Mouse (Mus musculus) urinary bladder, postnatal 36 days (tissue): ENCODE data around the gene Lmbrd2.
"Not testable (repeated sequence)": the region's sequence is repeated elsewhere in the genome, so short reads cannot be mapped to it uniquely, and the experiment has no call there.

Experiments
- DNase-seq, 2 experiments: peaks; one replicate each; pipeline ENCODE4 v3.0.0; 2022; ENCODE audit warnings: low spot score in 2 of 2, mixed read lengths in 1 of 2

Gene Lmbrd2

GRCm38 (mm10) chr15:9134891-9135507, 5.4 kb upstream of the Lmbrd2 start:
- DNase-seq, result no peak

DNA sequence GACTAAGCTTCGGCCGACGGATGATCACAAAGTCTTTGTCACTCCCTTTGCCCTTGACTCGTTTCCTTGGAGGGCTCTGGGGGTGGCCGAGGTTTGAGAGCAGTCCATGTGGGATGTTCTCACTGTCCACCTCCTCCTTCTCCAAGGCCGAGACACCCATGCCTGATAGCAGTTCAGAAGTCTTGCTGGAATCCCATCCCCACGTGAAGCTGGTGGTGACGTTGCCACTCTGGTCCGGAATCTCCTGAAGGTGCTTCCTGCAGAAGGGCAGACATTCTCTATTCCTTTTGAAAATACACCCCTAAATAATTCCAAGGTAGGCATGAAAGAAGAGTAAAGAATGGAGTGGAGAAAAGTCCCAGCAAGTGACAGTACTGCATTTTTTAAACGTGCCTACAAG, 903 bp upstream of the Lmbrd2 start:
- DNase-seq, result no peak

DNA sequence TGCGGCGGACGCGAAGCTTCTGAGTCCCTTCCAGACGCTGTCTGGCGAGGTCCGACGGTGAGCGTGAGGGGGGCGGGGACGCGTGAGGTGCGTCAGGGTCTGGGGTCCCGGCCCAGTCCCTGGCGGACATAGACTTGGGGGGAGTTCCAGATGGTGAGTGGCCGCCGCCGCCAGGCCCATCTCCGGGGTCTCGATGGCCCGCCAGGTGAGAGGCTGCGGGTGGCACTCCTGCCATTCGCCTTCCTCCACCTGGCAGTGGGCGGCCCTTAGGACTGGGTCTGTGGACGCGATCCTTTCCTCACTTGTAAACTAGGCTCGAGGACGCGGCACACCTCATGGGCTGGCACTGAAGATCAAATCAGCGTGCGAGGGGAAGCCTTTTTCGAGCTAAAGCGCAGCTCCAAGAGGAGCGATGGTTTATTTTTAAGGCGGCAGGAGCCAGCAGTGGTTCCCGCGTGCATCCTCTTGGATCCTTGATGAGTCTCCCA, 378 bp downstream of the Lmbrd2 start:
- DNase-seq, result peak; percentile 31 to 48

DNA sequence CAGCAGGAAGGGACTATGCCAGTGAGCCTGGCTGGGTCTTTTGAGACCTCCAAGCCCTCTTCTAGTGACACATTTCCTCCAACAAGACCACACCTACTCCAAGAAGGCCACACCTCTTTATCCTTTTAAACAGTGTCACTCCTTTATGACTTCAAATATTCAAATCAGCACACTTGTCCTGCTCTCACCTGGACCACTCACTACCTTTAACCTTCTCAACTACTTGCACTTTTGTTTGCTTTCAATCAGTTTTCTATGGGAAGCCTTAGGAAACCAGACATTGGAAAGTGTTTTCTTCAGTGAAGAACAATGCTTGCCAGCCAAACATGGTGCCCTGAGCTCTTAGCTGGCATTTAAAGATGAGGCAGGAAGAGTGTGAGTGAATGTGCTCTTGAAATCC, 15.0 kb downstream of the Lmbrd2 start, which contains the start of gene Skp2:
Gene Skp2 (minus strand): TSS at position 101 of the 400 bp plus-strand sequence.
- DNase-seq, result no peak

DNA sequence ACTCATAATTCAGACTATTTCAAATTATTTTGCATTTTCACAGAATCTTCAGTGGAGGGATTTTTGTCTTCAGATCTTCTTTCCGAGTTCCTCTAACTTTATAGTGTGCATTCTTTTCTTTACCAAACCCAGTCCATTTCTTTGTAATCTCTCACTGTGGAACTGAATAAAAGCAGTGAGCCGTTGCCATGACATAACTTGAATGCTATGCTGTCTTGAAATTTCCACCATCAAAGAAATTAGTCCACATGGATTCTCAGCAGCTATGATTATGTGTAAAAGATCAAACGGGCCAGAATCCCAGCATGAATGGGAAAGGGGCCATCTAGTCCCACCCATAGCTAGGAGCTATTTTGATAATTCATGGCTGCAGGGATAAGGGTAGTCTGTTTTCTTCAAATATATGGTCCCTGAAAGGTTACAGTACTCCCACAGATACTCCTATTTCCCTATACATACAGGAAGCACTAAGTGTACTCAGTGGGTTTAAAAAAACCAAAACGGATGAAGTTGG, 22.3 kb downstream of the Lmbrd2 start:
- no peak for DNase-seq

- no peak for DNase-seq
Measured at GRCm38 (mm10) chr15:9164125-9164524, 23.8 kb downstream of the Lmbrd2 start.

- DNase-seq, result no peak
Measured at GRCm38 (mm10) chr15:9177038-9177437, 36.7 kb downstream of the Lmbrd2 start.

GRCm38 (mm10) chr15:9183995-9184394, 43.6 kb downstream of the Lmbrd2 start:
- no peak for DNase-seq

DNA sequence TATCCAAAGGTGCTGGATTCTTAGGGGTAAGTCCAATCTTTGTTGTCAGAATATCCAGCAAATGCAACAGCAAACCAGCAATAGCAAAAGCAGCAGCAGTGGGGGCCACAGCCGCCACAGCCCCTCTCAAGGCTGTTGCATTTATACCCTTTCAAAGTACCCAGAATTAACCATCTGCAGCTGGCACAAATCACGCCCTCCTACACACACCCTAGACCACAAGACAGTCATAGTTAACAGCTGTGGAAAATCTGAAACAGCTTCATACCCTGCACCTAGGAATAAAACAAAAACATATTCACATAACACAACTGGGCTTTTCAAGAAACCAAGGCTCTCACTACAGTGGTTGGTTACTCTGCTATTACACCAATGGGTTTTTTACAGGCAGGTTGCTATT, 49.4 kb downstream of the Lmbrd2 start:
- DNase-seq, result no peak

DNA sequence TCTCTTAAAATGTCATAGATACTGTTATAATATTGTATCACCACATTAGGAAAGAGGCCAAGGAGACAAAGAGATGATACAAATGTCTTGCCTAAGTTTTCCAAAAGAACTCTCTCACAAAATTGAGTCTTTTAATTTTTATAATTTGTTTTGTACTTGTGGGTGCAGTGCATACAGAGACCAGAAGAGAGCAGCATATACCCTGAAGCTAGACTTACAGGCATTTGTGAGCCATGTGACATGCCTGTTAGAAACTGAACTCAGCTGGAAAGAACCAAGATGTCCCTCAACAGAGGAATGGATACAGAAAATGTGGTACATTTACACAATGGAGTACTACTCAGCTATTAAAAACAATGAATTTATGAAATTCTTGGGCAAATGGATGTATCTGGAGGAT, 52.3 kb downstream of the Lmbrd2 start:
- DNase-seq, result not testable (repeated sequence)

DNA sequence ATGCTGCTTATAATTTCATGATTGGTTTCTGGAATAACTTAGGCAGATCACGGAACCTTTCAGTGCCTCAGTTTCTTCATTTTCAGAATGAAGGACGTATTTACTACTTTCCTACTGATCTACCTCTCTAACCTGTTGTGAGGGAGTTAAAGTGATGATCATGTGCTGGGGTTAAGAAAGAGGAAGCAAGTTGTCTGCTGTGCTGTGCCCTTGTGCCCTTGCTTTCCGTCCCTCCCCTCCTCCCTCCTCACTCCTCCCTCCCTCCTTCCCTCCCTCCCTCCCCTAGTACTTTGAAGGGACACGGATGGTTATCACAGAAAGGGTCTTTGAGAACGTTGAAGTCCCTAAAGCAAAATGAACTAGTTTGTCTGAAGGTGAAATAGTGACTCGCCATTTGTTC, 58.1 kb downstream of the Lmbrd2 start:
- no peak for DNase-seq

DNA sequence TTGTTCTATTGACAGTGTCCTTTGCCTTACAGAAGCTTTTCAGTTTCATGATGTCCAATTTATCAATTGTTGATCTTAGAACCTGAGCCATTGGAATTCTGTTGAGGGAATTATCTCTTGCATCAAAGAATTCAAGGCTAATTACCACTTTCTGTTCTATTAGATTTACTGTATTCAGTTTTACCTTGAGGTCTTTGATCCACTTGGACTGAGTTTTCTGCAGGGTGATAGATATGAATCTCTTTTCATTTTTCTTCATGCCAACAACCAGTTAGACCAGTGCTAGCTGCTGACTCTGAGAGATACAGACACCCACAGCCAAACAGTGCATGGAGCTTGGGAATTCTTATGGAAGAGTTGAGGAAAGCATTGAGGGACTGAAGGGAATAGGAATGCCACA, 71.5 kb downstream of the Lmbrd2 start:
- DNase-seq, result no peak

GRCm38 (mm10) chr15:9213026-9213425, 72.7 kb downstream of the Lmbrd2 start:
- DNase-seq, result not testable (repeated sequence)

GRCm38 (mm10) chr15:9213431-9213830, 73.1 kb downstream of the Lmbrd2 start:
- DNase-seq, result not testable (repeated sequence)

DNA sequence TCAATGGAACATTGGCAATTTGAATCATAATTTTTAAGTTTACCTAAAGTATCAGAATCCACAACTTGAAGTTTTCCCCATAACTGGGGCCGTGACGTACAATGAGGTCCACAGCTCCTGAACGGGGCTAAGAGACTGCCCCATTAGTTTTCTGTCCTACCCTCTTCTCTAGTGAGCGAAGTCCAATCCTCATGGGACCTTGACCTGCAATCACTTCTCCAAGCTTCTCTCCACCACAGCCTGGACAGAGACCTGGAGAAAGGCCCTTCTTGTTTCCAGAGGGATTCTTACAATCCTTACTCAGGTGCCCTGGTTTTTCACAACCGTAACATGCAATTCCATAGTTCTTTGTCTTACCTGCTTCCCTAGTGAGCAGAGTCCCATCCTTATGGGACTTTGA, 76.1 kb downstream of the Lmbrd2 start:
- no peak for DNase-seq

- DNase-seq, result not testable (repeated sequence)
Measured at GRCm38 (mm10) chr15:9230917-9231316, 90.6 kb downstream of the Lmbrd2 start.

DNA sequence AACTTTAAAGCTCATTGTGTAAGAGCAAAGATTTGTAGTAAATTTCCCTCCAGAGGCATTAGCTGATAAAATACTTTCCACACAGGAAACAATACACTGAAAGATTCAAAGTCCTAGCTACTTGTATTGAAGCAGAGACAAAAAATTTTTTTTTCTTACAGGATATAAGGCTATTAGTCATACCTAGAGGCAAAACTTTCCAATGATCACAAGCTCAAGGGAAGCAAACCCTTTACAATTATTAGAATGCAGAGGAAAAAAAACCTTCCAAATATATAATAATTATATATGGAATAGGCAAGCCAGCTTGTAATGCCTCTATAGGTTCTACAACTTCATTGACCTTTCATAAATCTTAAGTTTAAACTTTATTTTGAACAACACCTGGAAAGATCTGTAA, 106.0 kb downstream of the Lmbrd2 start:
- no peak for DNase-seq
